Mouse (Mus musculus) heart, postnatal 0 days (tissue): ENCODE measurements around the gene Iqce.

Source experiments
- CTCF ChIP-seq: IDR thresholded peaks from 2 replicates; pipeline ENCODE4 v1.5.1; 2016; ENCODE audit warnings: antibody characterized with exemption, control low read depth, low read depth
- EP300 ChIP-seq: IDR thresholded peaks from 2 replicates; pipeline ENCODE4 v1.6.1; 2016; ENCODE audit warnings: antibody characterized with exemption, low read depth

DNA sequence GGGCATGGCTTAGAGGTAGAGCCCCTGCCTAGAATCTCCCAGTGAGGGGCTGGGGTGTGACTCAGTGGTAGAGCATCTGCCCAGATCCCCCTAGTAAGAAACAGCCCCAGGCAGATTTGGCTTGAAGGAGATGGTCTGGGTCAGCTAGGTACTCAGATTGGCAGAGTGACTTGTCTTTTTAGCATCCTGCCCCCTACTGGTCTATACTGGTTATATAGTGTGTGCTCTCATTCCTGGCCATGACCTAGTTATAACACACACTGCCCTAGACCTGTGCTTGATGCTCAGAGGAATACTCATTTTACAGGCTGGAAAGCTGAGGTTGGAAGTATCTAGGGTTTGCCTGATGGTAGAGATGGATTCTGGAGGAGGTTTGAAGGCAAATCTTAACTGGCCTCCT lies 39.7 kb upstream of the Iqce start:
- peak; percentile 30 for TF ChIP-seq CTCF
- TF ChIP-seq EP300: no peak
